In the genomic region with DNA sequence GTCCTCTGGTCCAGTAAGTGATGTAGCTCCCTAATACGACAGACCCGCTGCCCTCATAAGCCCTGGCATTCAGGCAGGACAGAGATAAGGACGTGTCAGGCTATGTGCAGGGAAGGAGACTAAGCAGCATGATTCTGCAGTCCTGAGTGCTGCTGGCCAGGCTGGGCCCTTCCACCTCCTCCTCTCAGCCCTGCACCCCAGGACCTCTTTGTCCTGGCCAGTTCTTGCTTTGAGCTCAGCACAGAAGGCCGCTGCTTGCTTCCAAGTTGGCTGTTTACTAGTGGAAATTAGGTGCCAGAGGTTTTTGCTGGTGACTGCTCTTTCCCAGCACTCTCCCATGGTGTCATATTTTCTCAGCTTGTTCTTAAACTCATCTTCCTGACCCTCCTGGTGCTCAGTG, we compare ENCODE assay signal across 12 mouse cellular contexts.
A peak's percentile ranks its signal among the peaks of the same experiment; 100 is the strongest.
DNase-seq lines count a peak whose midpoint lies in the region; ATAC-seq and TF ChIP-seq lines count a peak whose summit lies in the region.
"Had no signal": no experiment of that assay in that cellular context is flagged by ENCODE, and none has a peak within 500 bp of the region (broad histone marks: within the 10 kb centered on the region; RNA-seq: fewer than 3 reads in every experiment).

No protein-coding gene starts in this region.

- intact Hi-C loops in gastrocnemius, adult 2 months (cut with DNase I): loop anchor here (2.0 to 5.0 kb wide), 2 partner anchors 28 to 218 kb away; no protein-coding TSS in a partner anchor

- H3K27ac ChIP-seq in gastrocnemius, adult 2 months: peak overlapping the region; percentile 75
- no peak overlapping the region for H3K27ac ChIP-seq in kidney, embryonic 15.5 days
- no peak overlapping the region for H3K27ac ChIP-seq in forebrain, embryonic 12.5 days
- H3K27ac ChIP-seq: layer of hippocampus, adult 2 months had no signal

- DNase-seq in gastrocnemius, adult 18-20 months (ENCODE audit: low spot score): peak; percentile 77
- DNase-seq in gastrocnemius, postnatal 4 days (ENCODE audit: low spot score in 2 of 2): no peak
- peak; percentile 28 for DNase-seq in Muller cell, postnatal 12 days (ENCODE audit: inconsistent ontology term)
- DNase-seq in gastrocnemius, adult 2 months: peak; percentile 85
- peak; percentile 38 for DNase-seq in layer of hippocampus, adult 9-11 months
- no peak for DNase-seq in c-Kit-positive CD71-positive TER-119-positive erythroid progenitor cells, embryonic 14.5 days (ENCODE audit: low spot score)
- DNase-seq: adrenal gland, postnatal 14 days; liver had no signal

- no peaks in the 10 kb centered on the region for H3K9me3 ChIP-seq in kidney, embryonic 15.5 days (replicated peaks)
- H3K9me3 ChIP-seq in forebrain, embryonic 12.5 days: no peaks in the 10 kb centered on the region

- 0 out of 2 replicates have a peak, but pooled peaks cover 7% of the 10 kb centered on the region for H3K4me1 ChIP-seq in kidney, embryonic 15.5 days
- H3K4me1 ChIP-seq in forebrain, embryonic 12.5 days: no peaks in the 10 kb centered on the region

- no peak for TF ChIP-seq CTCF in gastrocnemius, adult 2 months (IDR thresholded peaks at IDR 0.05)

- no peaks in the 10 kb centered on the region for H3K36me3 ChIP-seq in kidney, embryonic 15.5 days
- no peaks in the 10 kb centered on the region for H3K36me3 ChIP-seq in forebrain, embryonic 12.5 days (replicated peaks)

- H3K4me3 ChIP-seq in gastrocnemius, adult 2 months: no peak overlapping the region
- H3K4me3 ChIP-seq in kidney, embryonic 15.5 days (replicated peaks): no peak overlapping the region
- no peak overlapping the region for H3K4me3 ChIP-seq in forebrain, embryonic 12.5 days (replicated peaks)
- H3K4me3 ChIP-seq: layer of hippocampus, adult 2 months had no signal

- 69% methylated on average over 4 of the region's 4 CpGs for WGBS in kidney, embryonic 15.5 days
- whole genome bisulfite sequencing in forebrain, embryonic 12.5 days: 56% methylated on average over 4 of the region's 4 CpGs

- no peak overlapping the region for H3K4me2 ChIP-seq in kidney, embryonic 15.5 days
- H3K4me2 ChIP-seq in forebrain, embryonic 12.5 days: no peak overlapping the region

- no peak for ATAC-seq in kidney, embryonic 15.5 days (replicated peaks; ENCODE audit: low FRiP score)
- ATAC-seq in forebrain, embryonic 12.5 days (ENCODE audit: low FRiP score): no peak
- ATAC-seq: forebrain, embryonic 16.5 days had no signal

- no peaks in the 10 kb centered on the region for H3K27me3 ChIP-seq in kidney, embryonic 15.5 days
- no peaks in the 10 kb centered on the region for H3K27me3 ChIP-seq in forebrain, embryonic 12.5 days

- no peak overlapping the region for H3K9ac ChIP-seq in kidney, embryonic 15.5 days
- H3K9ac ChIP-seq in forebrain, embryonic 12.5 days: no peak overlapping the region

Comparison
In these comparisons a context has a peak if more than half of its experiments do, and no peak if none do; other contexts are left out.
1. DNase-seq: peak in gastrocnemius, adult 18-20 months (single experiment), Muller cell, postnatal 12 days (single experiment), gastrocnemius, adult 2 months (single experiment) and layer of hippocampus, adult 9-11 months (single experiment); none in gastrocnemius, postnatal 4 days (0 of 2) and c-Kit-positive CD71-positive TER-119-positive erythroid progenitor cells, embryonic 14.5 days (single experiment).